Mouse (Mus musculus) left cerebral cortex, adult 18-20 months (tissue): ENCODE data around the gene Naa60. TPM values are rescaled to one million over a fixed set of nuclear protein-coding genes. Genes with fewer than 3 reads are reported as not detected.
"Not testable (repeated sequence)": the region's sequence is repeated elsewhere in the genome, so short reads cannot be mapped to it uniquely, and the experiment has no call there.

Source experiments
- DNase-seq, 2 experiments: peaks; one replicate each; pipeline ENCODE4 v3.0.0; 2021 to 2022; ENCODE audit warnings: low spot score in 2 of 2, mixed read lengths in 1 of 2
- long read RNA-seq, 2 experiments: library from polyadenylated mRNA; stranded (forward); transcript quantifications; one replicate each; pipeline ENCODE4 v2.0.0; 2021
- total RNA-seq, 2 experiments: library from RNA; stranded (reverse); gene quantifications; 2 replicates each; pipeline ENCODE4 v1.2.3; 2021

Gene Naa60
- total RNA-seq, result 100 to 1,000 TPM; 113 to 116 TPM
- long read RNA-seq, experiment 1, transcript Naa60-212 (7 exons, 2,424 nt), result major isoform, 66 of 118 reads
- long read RNA-seq, experiment 1, partial matches to known transcripts, result 12 of 118 reads
- long read RNA-seq, experiment 1, other reads (novel, unspliced or antisense), result 35 of 118 reads
- long read RNA-seq, experiment 2, transcript Naa60-212 (7 exons, 2,424 nt), result major isoform, 51 of 88 reads
- long read RNA-seq, experiment 2, partial matches to known transcripts, result 5 of 88 reads
- long read RNA-seq, experiment 2, other reads (novel, unspliced or antisense), result 31 of 88 reads

- DNase-seq, result peak; percentile 80 to 87
Measured at GRCm38 (mm10) chr16:3872216-3873047, at the start of gene Naa60. Naa60 (plus strand) TSS chr16:3872375.

GRCm38 (mm10) chr16:3828021-3828420 is 44.2 kb upstream of the Naa60 start:
- DNase-seq, result no peak

GRCm38 (mm10) chr16:3829727-3830126 is 42.4 kb upstream of the Naa60 start:
- DNase-seq, result no peak

GRCm38 (mm10) chr16:3830588-3831109 is 41.5 kb upstream of the Naa60 start, which contains the start of gene Olfr15:
Olfr15 (plus strand) TSS chr16:3830878.
- no peak for DNase-seq

GRCm38 (mm10) chr16:3835461-3835860 is 36.7 kb upstream of the Naa60 start:
- DNase-seq, result no peak

GRCm38 (mm10) chr16:3839157-3839885 is 32.9 kb upstream of the Naa60 start:
- DNase-seq, result no peak

GRCm38 (mm10) chr16:3842989-3843388 is 29.2 kb upstream of the Naa60 start:
- no peak for DNase-seq

- DNase-seq, result no peak
Measured at GRCm38 (mm10) chr16:3843796-3844195, 28.4 kb upstream of the Naa60 start.

- DNase-seq, result peak; percentile 87 to 94
Measured at GRCm38 (mm10) chr16:3846711-3847518, 25.3 kb upstream of the Naa60 start, which contains the start of gene Zfp174. Zfp174 (plus strand) TSS chr16:3847268.

- DNase-seq, result no peak
Measured at GRCm38 (mm10) chr16:3847871-3848270, 24.3 kb upstream of the Naa60 start.

GRCm38 (mm10) chr16:3848416-3848815 is 23.8 kb upstream of the Naa60 start:
- no peak for DNase-seq

- DNase-seq, result not testable (repeated sequence)
Measured at GRCm38 (mm10) chr16:3851301-3851700, 20.9 kb upstream of the Naa60 start.

GRCm38 (mm10) chr16:3852586-3852985 is 19.6 kb upstream of the Naa60 start:
- no peak for DNase-seq

- no peak for DNase-seq
Measured at GRCm38 (mm10) chr16:3854437-3855182, 17.6 kb upstream of the Naa60 start.

GRCm38 (mm10) chr16:3855776-3856175 is 16.4 kb upstream of the Naa60 start:
- no peak for DNase-seq

GRCm38 (mm10) chr16:3859254-3859653 is 12.9 kb upstream of the Naa60 start:
- no peak for DNase-seq

GRCm38 (mm10) chr16:3871815-3872214 is 360 bp upstream of the Naa60 start:
- no peak for DNase-seq

- DNase-seq, result no peak
Measured at GRCm38 (mm10) chr16:3876346-3876745, 4.2 kb downstream of the Naa60 start.

- DNase-seq, result peak; percentile 93 to 96
Measured at GRCm38 (mm10) chr16:3884201-3885064, 12.3 kb downstream of the Naa60 start, which contains the start of the genes Zfp597 and Gm20695. Zfp597 (minus strand) TSS chr16:3884561. Gm20695 (plus strand) TSS chr16:3884648.
